Mouse (Mus musculus): ENCODE measurements at regions not wholly inside any gene's neighbourhood (a gene's known extent, or its start where the extent isn't known, plus 50 kb on each side); places are given as distances from the start of the nearest gene placed in this dataset.

- DNase-seq (ENCODE audit: low spot score), result no peak
Observed at GRCm38 (mm10) chr6:71012436-71012822, 56.1 kb downstream of the Foxi3 start.

DNA sequence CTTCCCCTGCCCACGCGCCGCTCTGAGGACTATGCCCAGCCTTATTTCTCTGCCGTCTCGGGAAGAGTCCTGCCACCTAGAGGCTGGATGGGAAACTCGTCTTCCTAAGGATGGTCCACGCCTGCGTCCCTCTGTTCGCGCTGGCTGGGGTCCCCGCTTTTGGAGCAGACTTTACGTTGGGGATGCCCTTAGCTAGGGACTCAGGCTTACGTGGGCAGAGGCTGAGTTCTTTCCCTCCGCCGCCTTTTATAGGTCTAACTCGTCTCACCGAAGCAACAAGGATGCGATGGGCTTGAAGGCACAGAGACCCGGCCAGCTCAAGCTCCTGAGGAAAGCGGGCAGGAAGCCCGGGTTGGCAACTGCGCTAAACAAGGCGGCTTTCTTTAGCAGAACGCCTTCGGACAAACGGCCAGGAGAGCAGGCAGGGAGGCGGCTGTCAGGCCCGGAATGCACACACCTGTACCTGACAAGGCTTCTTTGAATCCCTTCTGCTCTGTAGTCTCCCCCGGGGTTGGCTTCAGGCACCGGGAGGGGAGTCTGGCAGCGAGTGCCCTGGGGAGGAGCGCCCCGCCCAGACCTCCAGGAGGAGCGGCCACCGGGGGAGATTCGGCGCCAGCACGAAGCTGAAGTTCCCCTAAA is 56.6 kb downstream of the Foxi3 start:
- DNase-seq (ENCODE audit: low spot score), result peak; percentile 89

DNA sequence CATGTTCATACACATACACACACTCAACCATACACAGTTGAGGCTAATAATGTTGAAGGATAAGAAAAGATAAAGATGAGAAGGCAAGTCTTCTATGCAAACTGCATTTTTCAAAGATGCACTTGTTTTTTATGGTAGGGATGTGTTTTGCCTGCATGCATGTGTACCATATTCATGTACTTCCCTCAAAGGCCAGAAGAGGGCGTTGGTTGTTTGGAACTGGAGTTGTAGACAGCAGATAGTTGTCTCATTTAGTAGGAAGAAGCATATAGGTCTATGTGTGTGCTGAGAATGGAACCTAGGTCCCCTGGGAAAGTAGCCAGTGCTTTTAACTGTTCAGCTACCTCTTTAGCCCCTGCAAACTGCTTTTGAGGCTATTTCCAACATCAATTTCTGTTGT is 60.1 kb downstream of the Foxi3 start:
- DNase-seq (ENCODE audit: low spot score), result no peak

GRCm38 (mm10) chr6:71021353-71021752 is 65.0 kb downstream of the Foxi3 start:
- no peak for DNase-seq (ENCODE audit: low spot score)

- no peak for DNase-seq (ENCODE audit: low spot score)
Observed at GRCm38 (mm10) chr6:71025472-71025871, 69.1 kb downstream of the Foxi3 start.

- no peak for DNase-seq (ENCODE audit: low spot score)
Observed at GRCm38 (mm10) chr6:71029663-71030062, 73.3 kb downstream of the Foxi3 start.

DNA sequence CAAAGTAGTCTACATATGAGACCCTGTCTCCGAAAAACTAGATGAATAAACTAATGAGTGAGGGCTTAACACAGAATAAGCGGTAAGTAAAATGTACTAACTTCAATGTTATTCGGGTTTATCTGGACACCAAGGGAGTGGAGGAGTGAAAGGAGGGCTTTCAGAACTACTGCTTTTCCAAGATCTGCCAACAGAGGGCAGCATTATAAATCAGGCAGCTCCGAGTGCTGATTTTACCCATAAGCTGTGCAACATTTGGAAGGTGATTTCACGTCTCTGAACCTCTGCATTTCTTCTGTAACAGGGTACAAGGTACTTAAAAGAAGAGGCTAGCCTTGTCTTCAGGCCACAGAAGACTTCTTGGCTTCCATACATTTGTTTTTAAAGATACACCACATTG is 74.2 kb downstream of the Foxi3 start:
- peak; percentile 32 for DNase-seq (ENCODE audit: low spot score)

DNA sequence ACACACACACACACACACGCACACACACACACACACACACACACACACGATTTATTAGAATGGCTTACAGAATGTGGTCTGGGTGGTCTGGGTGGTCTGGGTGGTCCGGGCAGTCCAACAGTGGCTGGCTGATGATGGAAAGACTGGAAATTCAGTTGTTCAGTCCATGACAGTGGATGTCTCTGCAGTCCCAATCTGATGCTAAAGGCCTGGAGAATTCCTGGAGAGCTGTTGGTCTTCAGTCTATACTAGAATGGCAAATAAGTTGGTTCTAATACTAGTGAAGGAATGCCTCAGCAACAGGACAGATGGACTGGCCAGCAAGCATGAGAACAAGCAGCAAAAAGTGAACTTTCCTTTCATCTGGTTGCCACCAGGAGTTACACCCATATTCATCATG is 87.9 kb downstream of the Foxi3 start:
- no peak for DNase-seq (ENCODE audit: low spot score)

DNA sequence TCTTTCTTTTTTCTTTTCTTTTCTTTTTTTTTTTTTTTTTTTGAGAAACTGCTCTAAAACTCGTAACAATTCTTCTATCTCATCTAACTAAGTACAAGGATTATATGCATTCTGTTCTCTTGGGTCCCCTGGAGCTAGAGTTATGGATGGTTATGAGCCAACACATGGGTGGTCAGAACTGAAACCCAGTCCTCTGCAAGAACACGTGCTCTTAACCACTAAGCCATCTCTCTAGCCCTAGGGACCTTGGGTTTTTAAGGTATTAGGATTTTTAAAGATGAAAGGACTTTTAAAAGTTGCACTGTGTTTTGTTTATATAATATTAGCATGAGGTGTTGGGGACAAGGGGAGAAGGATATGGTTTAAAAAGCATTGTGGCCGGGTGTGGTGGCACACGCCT is 88.9 kb downstream of the Foxi3 start:
- DNase-seq (ENCODE audit: low spot score), result no peak

DNA sequence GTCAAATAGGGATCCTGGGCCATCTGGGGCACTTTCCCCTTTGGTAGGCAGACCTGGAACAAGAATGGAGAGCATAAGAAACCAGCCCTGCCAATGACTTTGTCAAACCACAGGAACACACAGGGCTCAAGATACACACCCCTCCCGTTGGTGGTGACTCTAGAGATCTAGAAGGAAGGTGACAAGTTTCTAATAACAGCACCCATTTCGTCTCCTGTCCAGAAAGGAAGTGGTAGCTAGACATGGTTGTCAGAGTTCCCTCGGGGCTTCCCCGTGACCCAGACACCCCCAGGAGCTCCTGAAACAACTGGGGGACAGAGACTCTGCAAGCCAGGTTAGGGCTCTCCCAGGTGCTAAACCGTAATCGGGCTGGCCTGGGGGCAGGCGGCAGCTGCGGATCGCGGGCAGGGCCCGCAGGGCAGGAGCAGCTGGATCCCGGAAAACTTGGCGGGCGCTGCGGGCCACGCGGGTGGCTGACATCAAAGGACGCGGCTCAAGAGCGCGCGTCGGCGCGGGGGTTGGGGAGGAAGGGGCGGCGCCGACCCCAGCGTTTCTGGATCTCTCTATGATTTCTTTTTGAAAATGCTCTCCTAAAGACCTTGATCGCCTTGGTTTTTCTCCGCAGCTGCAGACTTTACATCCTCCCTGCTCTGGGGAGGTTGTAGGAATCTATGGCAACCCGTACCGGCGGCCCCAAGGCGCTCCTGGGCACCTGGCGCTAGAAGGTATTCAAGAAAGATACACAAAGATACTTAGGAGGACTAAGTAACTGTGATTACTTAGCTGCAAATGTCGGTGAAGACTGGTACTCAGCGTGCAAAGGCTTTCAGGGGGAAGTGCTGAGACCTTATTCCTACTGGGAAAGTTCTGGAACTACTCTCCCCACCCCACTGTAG is 92.1 kb downstream of the Foxi3 start:
- DNase-seq (ENCODE audit: low spot score), result peak; percentile 55

GRCm38 (mm10) chr6:71050248-71050647 is 93.9 kb downstream of the Foxi3 start:
- DNase-seq (ENCODE audit: low spot score), result no peak

DNA sequence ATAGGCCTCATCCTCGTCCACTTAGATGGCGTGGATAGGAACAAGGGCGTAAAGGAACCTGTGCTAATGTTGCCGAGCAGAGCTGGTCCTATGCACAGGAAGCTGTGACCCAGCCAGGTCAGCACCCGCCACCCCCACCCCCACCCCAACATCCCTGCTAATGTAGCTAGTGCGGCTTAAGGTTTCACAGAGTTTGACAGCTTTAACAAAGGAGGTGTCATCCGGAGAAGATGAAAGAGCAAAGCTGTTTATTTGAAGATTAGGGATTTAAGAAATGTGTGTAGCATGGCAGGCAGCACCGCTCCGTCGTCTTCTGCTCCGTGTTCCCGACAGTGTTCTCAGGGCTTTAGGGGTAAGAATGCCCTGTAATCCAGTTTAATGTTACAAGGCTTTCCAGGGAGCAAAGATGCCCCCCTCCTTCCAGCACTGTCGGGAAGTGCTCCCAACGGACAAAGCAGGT is 93.5 kb downstream of the Thnsl2 start:
- DNase-seq (ENCODE audit: low spot score), result no peak

DNA sequence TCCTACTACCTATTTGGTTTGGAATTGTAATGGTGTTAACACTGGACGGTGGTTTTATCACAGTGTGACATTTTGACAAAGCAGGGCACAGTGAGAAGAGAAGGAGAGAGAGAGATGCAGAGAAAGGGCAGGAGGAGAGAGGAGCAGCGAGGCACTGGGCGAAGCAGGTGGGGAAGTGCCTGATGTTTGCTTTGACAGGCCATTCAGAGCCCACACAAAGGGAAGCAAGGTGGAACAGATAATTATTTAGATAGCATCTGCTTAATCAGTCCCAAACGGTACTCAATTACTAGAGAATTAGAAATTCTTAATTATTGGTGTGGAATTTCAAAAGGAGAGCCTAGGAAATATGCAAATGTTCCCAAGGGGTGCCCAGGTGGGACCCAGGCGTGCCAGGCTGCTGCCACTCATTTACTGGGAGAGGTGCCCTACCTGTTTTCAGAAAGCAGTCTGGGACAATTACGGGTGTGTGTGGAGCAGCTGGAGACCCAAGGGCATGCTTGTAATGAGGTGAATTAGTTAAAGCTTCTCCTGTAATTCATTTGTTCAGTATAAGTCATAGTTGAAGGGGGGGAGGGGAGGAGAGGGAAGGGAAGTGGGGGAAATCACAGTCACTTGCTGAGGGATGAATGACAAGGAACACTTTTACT is 86.9 kb downstream of the Thnsl2 start:
- no peak for DNase-seq (ENCODE audit: low spot score)

DNA sequence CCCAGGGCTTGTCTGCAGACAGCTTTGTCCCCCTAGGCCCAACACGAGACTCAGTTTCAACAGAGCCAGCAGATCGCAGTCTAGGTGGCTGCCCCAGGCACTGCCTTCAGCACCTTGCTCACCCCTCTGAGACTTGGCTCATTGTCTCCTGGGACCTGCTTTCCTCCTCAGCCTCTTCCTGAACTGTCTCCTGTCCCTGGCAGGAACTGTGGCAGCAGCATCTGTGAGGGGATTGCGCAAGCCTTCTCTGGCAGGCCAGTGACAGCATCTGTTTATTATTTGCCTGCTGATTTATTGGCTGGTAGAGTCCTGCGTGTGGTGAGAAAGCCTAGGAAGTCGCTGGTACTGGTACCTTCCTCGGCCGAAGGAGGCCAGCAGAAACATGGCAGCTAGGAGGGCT is 84.1 kb downstream of the Thnsl2 start:
- no peak for DNase-seq (ENCODE audit: low spot score)

GRCm38 (mm10) chr6:71062980-71063379 is 81.3 kb downstream of the Thnsl2 start:
- DNase-seq (ENCODE audit: low spot score), result no peak

DNA sequence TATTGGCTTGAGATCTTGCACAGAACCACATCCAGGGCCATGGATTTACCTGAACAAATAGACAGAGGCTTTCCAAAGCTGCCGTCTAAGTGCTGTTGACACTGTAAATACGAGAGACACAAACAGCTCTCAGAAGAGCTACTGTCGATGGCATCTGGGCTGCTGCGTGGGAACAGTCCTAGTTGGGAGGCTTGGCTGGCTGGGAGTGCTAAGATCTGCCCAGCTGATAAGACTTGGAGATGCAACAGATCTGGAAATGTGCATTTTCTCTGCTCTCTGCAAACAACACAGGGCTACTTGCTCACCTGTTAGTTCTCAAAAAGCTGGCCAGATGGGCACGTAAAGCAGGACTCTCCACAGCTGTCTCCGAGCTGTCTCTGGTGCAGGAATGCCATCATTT is 78.8 kb downstream of the Thnsl2 start:
- DNase-seq (ENCODE audit: low spot score), result no peak

DNA sequence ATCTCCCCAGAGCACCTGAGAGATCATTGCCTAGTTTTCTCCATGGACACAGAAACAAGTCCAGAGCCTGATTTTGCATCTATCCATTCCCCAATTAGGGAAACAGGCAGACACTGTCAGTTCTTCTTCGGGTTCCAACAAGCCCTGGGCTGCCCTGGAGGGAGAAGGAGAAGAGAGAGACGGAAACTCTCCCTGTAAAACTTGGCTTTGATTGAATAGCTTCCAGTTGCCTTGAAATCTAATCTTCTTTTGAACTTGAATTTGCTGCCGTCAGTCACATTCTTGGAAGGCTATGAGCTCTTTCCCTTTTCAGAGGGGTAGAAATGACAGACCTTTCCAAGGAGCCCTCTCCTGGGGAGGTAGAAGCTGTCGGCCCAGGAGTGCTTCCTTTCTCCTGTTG is 75.0 kb downstream of the Thnsl2 start:
- no peak for DNase-seq (ENCODE audit: low spot score)

- DNase-seq (ENCODE audit: low spot score), result no peak
Observed at GRCm38 (mm10) chr6:71074789-71075191, 69.4 kb downstream of the Thnsl2 start.
